Mouse (Mus musculus): ENCODE measurements around the gene Dbx1.
A peak's percentile ranks its signal among the peaks of the same experiment; 100 is the strongest.

The Dbx1 gene

GRCm38 (mm10) chr7:49633375-49633956 lies 3.2 kb downstream of the Dbx1 start:
- peak in 1 of 2 experiments; percentile 44 for DNase-seq (ENCODE audit: low spot score in 2 of 2)

GRCm38 (mm10) chr7:49632391-49632790 lies 4.3 kb downstream of the Dbx1 start:
- DNase-seq (ENCODE audit: low spot score in 2 of 2): no peak

DNA sequence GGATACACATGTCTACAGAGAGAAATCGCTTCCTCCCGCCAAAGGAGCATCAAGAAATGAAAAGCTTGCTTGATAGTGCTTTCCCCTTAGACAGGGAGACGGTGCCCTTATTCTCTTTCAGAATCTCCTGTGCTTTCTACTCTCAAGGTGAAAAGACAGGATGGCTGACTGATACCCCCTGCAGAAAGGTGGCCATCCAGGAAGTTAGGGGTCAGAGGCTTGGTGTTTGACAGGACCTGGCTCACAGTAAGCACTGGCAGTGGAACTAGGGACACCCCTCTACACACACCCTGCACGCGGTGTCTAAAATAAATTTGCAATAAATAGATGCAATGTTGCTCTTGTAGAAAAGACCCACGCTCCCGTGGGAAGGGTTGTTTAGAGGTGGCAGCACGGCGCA lies 4.8 kb downstream of the Dbx1 start:
- no peak for DNase-seq (ENCODE audit: low spot score in 2 of 2)

DNA sequence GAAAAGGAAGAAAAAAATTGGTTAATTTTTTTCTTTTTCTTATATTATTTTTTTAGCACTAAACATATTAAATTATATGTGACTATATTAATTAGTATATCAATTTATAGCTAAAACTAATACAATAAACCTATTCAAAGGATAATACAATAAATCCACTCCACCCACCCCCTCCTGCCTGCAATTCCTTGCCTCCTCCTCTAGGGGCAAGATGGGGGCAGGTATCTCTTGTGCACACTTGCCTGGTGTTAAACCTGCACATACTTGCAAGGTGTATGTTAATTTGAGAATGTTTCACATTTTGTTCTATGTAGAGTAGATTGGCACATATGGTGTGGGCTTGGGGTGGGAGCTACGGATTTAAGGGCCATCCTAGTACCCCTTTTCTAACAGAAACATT lies 16.5 kb downstream of the Dbx1 start:
- no peak for DNase-seq (ENCODE audit: low spot score in 2 of 2)

- DNase-seq (ENCODE audit: low spot score in 2 of 2): no peak
These were observed 19.6 kb downstream of the Dbx1 start for GRCm38 (mm10) chr7:49617087-49617486.

GRCm38 (mm10) chr7:49616258-49616735 lies 20.4 kb downstream of the Dbx1 start:
- DNase-seq (ENCODE audit: low spot score in 2 of 2): peak; percentile 20 to 72

DNA sequence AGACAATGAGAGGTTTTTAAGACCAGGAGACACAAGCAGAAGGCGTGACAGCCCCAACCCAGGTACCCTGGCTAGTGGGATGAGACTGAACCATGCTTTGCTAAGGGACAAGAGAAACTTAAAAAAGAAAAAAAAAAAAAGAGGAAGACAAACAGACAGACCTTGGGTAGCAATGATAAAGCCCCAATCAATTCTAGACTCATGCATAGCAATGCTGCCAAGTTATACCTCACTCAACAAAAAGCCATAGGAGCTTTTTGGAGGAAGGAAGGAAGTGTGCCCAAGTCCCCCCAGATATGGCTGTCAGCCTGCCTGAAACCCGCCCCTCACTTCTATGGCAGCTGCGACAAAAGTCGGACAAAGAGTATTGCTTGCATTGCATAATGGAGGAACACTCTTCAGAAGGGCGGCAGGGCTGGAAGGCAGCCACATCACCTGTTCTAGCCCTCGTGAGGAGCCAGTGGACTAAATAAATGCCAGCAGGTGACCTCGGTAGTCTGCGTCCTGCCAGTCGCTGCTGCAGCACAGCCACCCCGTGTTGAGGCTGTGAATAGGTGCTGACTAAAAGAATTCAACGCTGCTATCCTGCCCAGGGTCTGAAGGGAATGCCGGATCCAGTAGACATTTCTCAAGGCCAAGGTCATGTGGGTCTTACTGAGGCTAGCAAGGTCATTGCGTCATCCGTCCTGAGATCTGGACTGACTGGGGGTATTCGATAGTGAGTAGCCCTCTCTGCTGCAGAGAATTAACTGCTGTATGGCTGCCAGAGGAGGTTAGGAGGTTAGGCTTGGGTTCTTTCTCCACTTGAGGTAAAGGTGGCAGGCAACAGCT lies 31.5 kb downstream of the Dbx1 start:
- no peak for DNase-seq (ENCODE audit: low spot score in 2 of 2)

GRCm38 (mm10) chr7:49604244-49604643 lies 32.4 kb downstream of the Dbx1 start:
- no peak for DNase-seq (ENCODE audit: low spot score in 2 of 2)

DNA sequence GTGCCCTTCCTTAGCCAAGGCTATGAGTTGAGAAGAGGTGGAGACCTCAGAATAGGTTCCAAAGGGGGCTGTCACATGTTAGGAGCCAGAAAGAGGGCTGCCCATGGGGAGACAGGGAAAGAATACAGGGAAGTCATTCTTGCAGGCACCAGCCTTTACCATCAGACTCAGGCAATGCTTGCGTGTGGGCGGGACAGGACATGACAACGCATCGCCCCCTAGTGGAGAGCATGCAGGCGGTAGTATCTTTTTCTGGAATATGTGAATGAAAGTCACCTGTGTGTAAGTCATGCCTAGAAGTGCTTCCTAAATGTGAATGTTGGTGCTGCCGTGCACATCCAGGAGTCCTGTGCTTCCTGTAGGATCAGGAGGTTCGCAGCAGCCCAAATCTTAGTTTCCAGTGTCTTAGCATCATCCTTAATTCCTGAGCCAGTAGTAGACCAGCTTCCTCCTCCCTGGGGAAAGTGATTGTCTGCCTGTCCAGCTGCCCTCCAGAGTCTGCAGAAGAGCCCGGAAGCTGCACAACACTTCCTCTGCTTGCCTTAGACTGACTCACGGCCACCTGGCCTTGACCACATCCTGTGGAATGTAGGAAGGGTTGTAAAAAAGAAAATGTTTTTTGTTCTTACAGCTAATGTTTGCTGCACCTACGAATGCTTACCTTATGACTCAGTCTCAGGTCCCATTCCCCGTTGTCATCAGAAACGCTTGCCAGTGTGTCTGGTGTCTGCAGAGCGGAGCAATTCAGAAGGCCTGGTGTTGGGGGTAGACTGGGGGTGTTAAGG lies 35.3 kb downstream of the Dbx1 start:
- DNase-seq (ENCODE audit: low spot score in 2 of 2): peak; percentile 21 to 78

GRCm38 (mm10) chr7:49599950-49600349 lies 36.7 kb downstream of the Dbx1 start:
- DNase-seq (ENCODE audit: low spot score in 2 of 2): no peak

GRCm38 (mm10) chr7:49598225-49598624 lies 38.4 kb downstream of the Dbx1 start:
- DNase-seq (ENCODE audit: low spot score in 2 of 2): no peak

GRCm38 (mm10) chr7:49597776-49598175 lies 38.9 kb downstream of the Dbx1 start:
- no peak for DNase-seq (ENCODE audit: low spot score in 2 of 2)

- DNase-seq (ENCODE audit: low spot score in 2 of 2): no peak
These were observed 47.0 kb downstream of the Dbx1 start for GRCm38 (mm10) chr7:49589635-49590034.

GRCm38 (mm10) chr7:49586530-49587120 lies 50.0 kb downstream of the Dbx1 start:
- DNase-seq (ENCODE audit: low spot score in 2 of 2): no peak

DNA sequence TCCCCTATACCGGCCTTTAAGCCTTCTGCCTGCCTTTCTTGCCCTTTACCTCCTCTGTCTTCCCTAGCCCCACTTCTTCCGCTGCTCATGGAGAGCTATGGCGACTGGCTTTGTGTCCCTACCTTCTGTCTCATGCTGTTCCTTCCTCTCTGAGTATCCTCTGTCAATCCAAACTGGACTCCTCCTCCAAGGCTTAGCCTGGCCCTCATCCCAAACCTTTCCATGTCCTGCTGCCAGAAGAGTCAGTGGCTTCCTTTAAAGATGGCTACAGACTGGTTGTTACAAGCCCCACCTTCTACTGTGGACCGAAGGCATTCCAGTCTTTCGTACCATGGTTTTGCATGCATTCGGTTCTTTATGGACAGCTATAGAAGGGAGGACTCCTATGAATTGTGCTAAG lies 53.5 kb downstream of the Dbx1 start:
- DNase-seq (ENCODE audit: low spot score in 2 of 2): no peak

- DNase-seq (ENCODE audit: low spot score in 2 of 2): no peak
These were observed 54.1 kb downstream of the Dbx1 start for GRCm38 (mm10) chr7:49582551-49582950.

- no peak for DNase-seq (ENCODE audit: low spot score in 2 of 2)
These were observed 54.7 kb downstream of the Dbx1 start for GRCm38 (mm10) chr7:49581951-49582350.
